7 mouse cellular contexts compared by ENCODE assay signal in genomic region chr5:5380731-5381718, GRCm38 (mm10). TPM values are rescaled to one million over a fixed set of nuclear protein-coding genes. Genes with fewer than 3 reads are reported as not detected.
A peak's percentile ranks its signal among the peaks of the same experiment; 100 is the strongest.
DNase-seq lines count a peak whose midpoint lies in the region; ATAC-seq and TF ChIP-seq lines count a peak whose summit lies in the region.

No protein-coding gene starts in this region.

- DNase-seq in 3T3-L1 (ENCODE audit: low read depth, low spot score): peak; percentile 94
- peak; percentile 47 for DNase-seq in gastrocnemius, adult 2 months
- no peak for DNase-seq in urinary bladder, adult 18-20 months (ENCODE audit: low spot score in 2 of 2)
- DNase-seq in layer of hippocampus, adult 11-12 months (ENCODE audit: low spot score): no peak

- TF ChIP-seq EP300 in ES-Bruce4 (IDR thresholded peaks at IDR 0.05; ENCODE audit: insufficient read depth, low read depth, low read length): no peak

- peak overlapping the region; percentile 54 for H3K4me3 ChIP-seq in ES-Bruce4 (ENCODE audit: low read depth, low read length)
- H3K4me3 ChIP-seq in gastrocnemius, adult 2 months: peak overlapping the region; percentile 90
- H3K4me3 ChIP-seq in intestine, postnatal 0 days (ENCODE audit: low read depth, low read length): peak overlapping the region; percentile 74
- H3K4me3 ChIP-seq in midbrain, embryonic 12.5 days: peak overlapping the region; percentile 73

- TF ChIP-seq POLR2A in ES-Bruce4 (IDR thresholded peaks at IDR 0.05; ENCODE audit: insufficient read depth, low read length): no peak

- H3K9me3 ChIP-seq in ES-Bruce4 (replicated peaks; ENCODE audit: control insufficient read depth, insufficient read depth, low read length, poor library complexity, severe bottlenecking): peaks cover 5% of the 10 kb centered on the region
- H3K9me3 ChIP-seq in intestine, postnatal 0 days (ENCODE audit: control insufficient read depth): no peaks in the 10 kb centered on the region
- no peaks in the 10 kb centered on the region for H3K9me3 ChIP-seq in midbrain, embryonic 12.5 days

- H3K4me2 ChIP-seq in intestine, postnatal 0 days (replicated peaks; ENCODE audit: low read depth): peak overlapping the region; percentile 99
- peak overlapping the region; percentile 61 for H3K4me2 ChIP-seq in midbrain, embryonic 12.5 days (replicated peaks)

- no peak overlapping the region for H3K27ac ChIP-seq in ES-Bruce4 (ENCODE audit: insufficient read depth, low read length)
- peak overlapping the region; percentile 84 for H3K27ac ChIP-seq in gastrocnemius, adult 2 months
- peak overlapping the region; percentile 79; the same call in 1 of the 2 replicates for H3K27ac ChIP-seq in intestine, postnatal 0 days (ENCODE audit: low read depth, low read length)
- H3K27ac ChIP-seq in midbrain, embryonic 12.5 days (replicated peaks): peak overlapping the region; percentile 93; the same call in 1 of the 2 replicates

- no peak for ATAC-seq in intestine, postnatal 0 days
- ATAC-seq in midbrain, embryonic 12.5 days (ENCODE audit: low FRiP score, low read depth): no peak; the same call in 1 of the 2 replicates

- TF ChIP-seq CTCF in ES-Bruce4 (IDR thresholded peaks at IDR 0.05; ENCODE audit: low read depth, low read length): no peak
- TF ChIP-seq CTCF in gastrocnemius, adult 2 months (IDR thresholded peaks at IDR 0.05): no peak
- no peak for TF ChIP-seq CTCF in intestine, postnatal 0 days (IDR thresholded peaks at IDR 0.05; ENCODE audit: low read depth)

- no peaks in the 10 kb centered on the region for H3K36me3 ChIP-seq in ES-Bruce4 (ENCODE audit: control insufficient read depth, insufficient read depth, low read length, poor library complexity, severe bottlenecking)
- H3K36me3 ChIP-seq in intestine, postnatal 0 days (ENCODE audit: control insufficient read depth, insufficient read depth): no peaks in the 10 kb centered on the region
- no peaks in the 10 kb centered on the region for H3K36me3 ChIP-seq in midbrain, embryonic 12.5 days

- H3K9ac ChIP-seq in ES-Bruce4 (ENCODE audit: low read depth, poor library complexity, severe bottlenecking): peak overlapping the region; percentile 84
- H3K9ac ChIP-seq in intestine, postnatal 0 days (ENCODE audit: low read depth, low read length): peak overlapping the region; percentile 81
- H3K9ac ChIP-seq in midbrain, embryonic 12.5 days (replicated peaks): peak overlapping the region; percentile 91

- intact Hi-C loops in gastrocnemius, adult 2 months (cut with DNase I): loop anchor here (5.0 kb wide), 1 partner anchor 419 kb away; no protein-coding TSS in a partner anchor

- WGBS in intestine, postnatal 0 days: 6% methylated on average over 23 of the region's 23 CpGs
- 4% methylated on average over 23 of the region's 23 CpGs for WGBS in midbrain, embryonic 12.5 days

- H3K4me1 ChIP-seq in ES-Bruce4 (ENCODE audit: control insufficient read depth, insufficient read depth, low read length): no peaks in the 10 kb centered on the region
- no peaks in the 10 kb centered on the region for H3K4me1 ChIP-seq in intestine, postnatal 0 days (replicated peaks; ENCODE audit: control insufficient read depth, insufficient read depth, low read length)
- peaks cover 13% of the 10 kb centered on the region for H3K4me1 ChIP-seq in midbrain, embryonic 12.5 days

- H3K27me3 ChIP-seq in ES-Bruce4 (ENCODE audit: control insufficient read depth, insufficient read depth, low read length, poor library complexity, severe bottlenecking): peaks cover 9% of the 10 kb centered on the region
- no peaks in the 10 kb centered on the region for H3K27me3 ChIP-seq in intestine, postnatal 0 days (replicated peaks; ENCODE audit: control insufficient read depth, insufficient read depth, low read length)
- no peaks in the 10 kb centered on the region for H3K27me3 ChIP-seq in midbrain, embryonic 12.5 days

RNA-seq across cellular contexts. Expression of gene Cdk14, which starts 39.1 kb away (rescaled TPM):
- polyA plus RNA-seq in ES-Bruce4 (2011; ENCODE audit: insufficient read depth, insufficient read length, low read depth, missing spikeins): 14.8 and 15.4 TPM in 2 replicates
- total RNA-seq in gastrocnemius, adult 2 months (2021): 1 to 10 TPM; 2.6 to 5.3 TPM
- polyA plus RNA-seq in intestine, postnatal 0 days (2015; fragmentation: Nextera tagmentation; extraction: Ambion mirVana): 3.8 and 4.4 TPM in 2 replicates
- polyA plus RNA-seq in midbrain, embryonic 12.5 days (2016; fragmentation: Nextera tagmentation; extraction: Ambion mirVana): 33.5 and 38.1 TPM in 2 replicates

Comparison
In these comparisons a context has a peak if more than half of its experiments do, and no peak if none do; other contexts are left out.
1. DNase-seq: peak in 3T3-L1 (single experiment) and gastrocnemius, adult 2 months (single experiment); none in urinary bladder, adult 18-20 months (0 of 2) and layer of hippocampus, adult 11-12 months (single experiment).
2. Peak in every context shown above with its lines, with median percentiles within 50 percentile points of each other: H3K4me3 ChIP-seq and H3K9ac ChIP-seq.